Mouse (Mus musculus) heart, adult 11 months (tissue): ENCODE data around the gene Mlx.
"Not testable (repeated sequence)": the region's sequence is repeated elsewhere in the genome, so short reads cannot be mapped to it uniquely, and the experiment has no call there.

Source experiments
- DNase-seq: peaks from one replicate; pipeline ENCODE4 v3.0.0; 2022

Gene Mlx

DNA sequence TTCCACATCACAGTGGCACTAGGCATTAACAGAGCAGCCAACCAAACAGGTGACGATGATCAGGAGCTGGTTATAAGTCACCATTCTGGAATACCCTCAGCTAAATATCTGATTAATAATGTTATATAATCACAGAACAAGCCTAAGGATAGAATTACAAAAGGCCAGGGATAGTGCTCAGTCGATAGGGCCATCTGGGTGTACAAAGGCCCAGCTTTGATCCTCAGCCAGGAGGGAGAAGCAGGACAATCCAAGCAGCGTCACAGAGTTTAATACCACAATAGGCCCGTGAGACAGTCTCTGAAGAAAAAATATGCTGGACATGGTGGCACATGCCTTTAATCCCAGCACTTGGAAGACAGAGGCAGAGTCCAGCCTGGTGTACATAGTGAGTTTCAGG is 22.3 kb downstream of the Mlx start:
- DNase-seq, result peak; percentile 82

DNA sequence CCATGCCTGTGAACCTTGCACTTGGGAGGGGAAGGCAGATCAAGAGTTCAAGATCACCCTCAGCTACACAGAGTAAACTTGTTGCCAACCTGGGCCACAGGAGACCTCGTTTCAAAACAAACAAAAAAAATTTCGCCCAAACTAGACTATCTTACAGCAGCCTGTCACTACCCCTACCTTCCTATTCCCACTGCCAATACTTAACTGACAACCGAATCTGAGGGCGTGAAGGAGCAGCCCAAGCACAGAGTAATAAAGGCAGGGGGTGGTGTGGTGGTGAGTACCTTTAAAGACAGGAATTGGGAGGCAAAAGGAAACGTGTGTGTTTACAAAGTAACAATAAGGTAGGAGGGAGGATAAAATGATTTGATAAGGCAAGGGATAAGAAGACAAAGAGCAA is 23.6 kb downstream of the Mlx start:
- DNase-seq, result peak; percentile 85

DNA sequence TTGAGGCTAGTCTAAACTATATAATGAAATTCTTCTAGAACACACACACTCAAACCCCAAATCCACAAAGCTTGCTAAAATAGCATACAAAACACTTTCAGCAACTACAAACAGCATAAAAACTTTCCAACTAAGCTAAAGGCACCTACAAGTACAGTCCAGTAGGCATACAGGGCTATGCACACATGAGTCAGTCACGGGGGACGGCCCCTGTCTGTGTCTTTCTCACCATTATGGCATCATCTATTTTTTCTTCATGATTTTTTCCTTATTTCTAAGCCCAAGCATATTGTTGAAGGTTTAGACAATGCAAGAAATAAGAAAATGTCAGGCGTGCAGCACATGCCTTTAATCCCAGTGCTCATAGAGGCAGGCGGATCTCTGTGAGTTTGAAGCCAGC is 24.1 kb downstream of the Mlx start:
- DNase-seq, result no peak

DNA sequence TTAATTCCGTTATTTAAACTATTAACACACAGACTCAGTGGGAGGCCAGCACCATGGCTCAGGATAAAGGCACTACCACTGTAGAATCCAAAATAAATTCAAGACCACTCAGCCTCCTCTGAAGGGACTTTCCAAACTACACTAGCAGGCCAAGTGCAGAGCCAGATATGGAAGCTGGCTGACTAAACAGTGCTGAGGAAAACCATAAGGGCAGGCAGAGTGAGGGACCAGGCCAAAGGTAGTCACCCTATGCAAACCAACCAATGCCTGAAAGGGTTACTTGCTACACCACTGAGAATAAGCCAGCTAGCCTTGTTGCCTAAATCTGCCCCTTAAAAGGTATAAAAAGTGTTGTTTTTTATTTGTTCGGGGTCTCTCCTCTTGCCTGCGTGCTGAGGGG is 25.1 kb downstream of the Mlx start:
- DNase-seq, result no peak

DNA sequence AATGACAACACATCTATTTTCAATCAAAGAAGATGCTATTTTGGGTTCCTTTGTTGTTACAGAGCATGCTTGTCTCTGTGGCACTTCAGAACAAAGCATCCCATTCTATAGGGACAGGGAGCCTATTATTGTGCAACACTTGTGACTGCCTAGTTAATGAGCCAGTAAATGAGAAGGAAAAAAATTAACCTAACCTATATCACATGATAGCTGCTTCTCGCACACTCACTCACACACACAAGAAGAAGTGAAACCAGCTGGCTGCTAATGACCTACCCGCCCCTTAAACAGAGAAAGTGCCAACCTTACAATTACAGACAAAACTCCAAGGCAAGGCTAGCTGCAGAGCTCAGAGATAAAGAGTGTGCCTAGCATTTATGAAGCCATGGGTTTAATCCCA is 28.5 kb downstream of the Mlx start:
- DNase-seq, result peak; percentile 90

DNA sequence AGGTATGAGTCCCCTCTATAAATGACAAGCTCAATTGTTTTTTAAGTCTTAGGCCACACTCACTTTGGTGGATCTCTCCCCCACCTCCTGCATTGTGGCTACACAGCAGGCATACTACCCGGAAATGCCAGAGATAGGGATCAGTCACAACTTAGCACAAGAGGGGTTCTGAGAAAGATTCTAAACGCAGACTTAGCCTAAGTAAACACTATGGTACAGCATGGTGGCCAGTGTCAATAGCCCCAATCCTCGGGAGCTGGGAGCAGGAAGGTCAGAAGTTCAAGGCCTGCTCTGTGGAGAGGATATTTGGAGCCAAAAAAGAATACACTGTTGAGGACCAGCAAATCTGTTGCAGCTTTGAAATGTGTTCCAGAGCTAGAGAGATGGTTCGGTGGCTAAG is 31.0 kb downstream of the Mlx start:
- peak; percentile 88 for DNase-seq

DNA sequence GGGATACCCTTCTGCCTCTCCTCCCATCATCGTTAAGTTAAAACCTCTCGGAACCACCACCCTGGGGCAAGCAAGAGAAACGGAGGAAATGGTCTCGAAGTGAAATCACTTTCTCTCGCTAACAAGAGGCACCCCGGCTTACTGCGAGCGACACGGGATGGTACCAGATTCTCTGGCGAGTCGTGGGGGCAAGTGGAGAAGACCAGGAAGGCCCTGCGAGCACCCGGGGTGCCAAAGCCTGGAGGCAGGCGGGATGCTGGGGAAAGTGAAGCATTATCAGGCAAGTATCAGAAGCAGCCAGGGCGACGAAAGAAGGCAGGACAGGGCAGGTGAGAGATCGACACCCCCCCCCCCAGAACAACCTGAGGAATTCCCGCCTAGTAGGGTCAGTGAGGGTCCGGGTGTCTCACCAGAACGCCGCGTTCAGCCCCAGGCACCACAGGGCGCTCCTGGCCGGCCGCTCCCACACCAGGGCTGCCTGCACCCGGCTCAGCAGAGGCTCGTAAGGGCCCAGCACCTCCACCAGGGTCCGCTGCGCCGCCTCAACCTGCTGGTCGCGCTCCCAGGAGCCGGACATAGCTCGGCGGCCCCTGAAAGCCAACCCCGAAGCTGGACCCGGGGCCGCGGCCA is 32.2 kb downstream of the Mlx start:
- DNase-seq, result no peak

DNA sequence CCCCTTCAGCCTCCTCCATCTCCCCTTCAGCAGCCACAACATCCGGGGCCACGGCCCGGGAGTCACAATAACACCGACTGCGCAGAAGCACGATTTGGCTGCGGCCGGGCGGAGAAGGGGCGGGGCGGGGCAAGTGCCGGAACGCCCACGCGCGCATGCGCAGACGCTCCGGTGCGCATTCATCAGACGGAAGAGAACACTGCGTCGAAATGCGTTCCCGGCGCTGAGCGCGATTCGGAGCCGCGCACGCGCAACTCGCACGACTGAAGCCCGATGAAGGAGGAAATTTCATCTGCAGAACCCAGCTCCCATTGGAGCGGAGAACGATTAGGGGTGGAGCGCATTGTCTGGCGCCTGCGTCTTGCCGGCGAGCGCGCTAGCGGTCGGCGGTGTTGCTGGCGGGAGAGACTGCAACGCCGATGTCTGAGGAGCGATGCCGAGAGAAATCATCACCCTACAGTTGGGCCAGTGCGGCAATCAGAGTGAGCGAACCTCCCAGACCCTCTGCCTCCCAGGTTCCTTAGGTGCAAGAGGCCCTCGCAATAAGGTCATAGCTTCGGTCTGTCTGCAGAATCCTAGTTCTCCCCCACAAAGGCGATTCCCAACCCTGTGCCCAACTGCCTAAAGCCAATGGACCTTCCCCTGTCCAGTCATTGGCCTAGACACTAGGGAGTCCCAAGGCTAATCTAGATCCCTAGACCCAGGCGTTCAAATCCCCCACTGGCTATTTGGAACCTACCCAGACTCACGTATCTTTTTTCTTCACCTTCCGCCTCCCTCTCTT is 32.9 kb downstream of the Mlx start, which contains the start of the genes Retreg3 and Tubg1:
Gene Retreg3, minus strand, starts transcription at position 133 of the 784 bp plus-strand sequence.
Gene Tubg1, plus strand, starts transcription at position 178 of the 784 bp plus-strand sequence.
- peak; percentile 100 for DNase-seq

DNA sequence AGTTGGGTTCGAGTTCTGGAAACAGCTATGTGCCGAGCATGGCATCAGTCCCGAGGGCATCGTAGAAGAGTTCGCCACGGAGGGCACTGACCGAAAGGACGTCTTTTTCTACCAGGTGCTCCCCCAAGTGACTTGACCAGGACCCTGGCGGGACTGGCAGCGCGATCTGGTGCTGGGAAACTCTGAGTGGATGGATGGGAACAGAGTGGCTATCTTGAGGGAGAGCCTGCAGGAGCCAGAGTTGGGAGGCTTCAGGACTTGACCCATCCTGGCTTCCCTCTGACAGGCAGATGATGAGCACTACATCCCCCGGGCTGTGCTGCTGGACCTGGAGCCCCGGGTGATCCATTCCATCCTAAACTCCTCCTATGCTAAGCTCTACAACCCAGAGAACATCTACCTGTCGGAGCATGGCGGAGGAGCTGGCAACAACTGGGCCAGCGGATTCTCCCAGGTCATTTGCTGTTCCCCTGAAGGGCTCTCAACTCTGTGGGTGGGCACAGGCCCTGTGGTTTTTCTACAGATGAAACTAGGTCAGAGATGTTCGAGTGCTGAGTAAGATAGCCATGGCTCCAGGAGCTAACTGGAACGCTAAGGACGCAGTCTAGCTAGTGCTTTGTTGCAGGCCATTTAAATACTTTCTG is 33.6 kb downstream of the Mlx start:
- no peak for DNase-seq

DNA sequence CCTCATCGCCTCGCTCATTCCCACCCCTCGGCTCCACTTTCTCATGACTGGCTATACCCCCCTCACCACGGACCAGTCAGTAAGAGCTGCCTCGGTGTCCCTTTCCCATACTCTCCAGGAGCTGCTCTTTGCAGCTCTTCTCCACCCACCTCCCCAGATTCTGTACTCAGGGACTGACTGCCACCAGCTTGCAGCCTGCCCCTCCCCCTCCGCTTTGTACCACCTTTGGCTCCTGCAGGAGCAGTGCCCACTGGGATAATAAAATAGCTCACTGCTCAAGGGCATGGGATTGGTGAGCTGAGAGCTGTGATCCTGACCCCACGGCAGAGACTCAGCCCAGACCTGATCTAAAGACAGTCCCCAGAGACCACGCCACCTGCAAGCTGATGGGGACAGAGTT is 37.4 kb downstream of the Mlx start:
- not testable (repeated sequence) for DNase-seq

DNA sequence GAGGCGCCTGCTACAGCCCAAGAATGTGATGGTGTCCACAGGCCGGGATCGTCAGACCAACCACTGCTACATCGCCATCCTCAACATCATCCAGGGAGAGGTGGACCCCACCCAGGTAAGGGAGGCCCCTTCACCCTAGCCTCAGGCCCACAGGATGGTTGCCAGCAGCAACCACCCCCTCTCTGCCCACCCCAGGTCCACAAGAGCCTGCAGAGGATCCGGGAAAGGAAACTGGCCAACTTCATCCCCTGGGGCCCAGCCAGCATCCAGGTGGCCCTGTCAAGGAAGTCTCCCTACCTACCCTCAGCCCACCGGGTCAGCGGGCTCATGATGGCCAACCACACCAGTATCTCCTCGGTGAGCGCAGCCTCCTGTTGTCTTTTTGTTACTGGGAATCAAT is 37.9 kb downstream of the Mlx start:
- peak; percentile 91 for DNase-seq

DNA sequence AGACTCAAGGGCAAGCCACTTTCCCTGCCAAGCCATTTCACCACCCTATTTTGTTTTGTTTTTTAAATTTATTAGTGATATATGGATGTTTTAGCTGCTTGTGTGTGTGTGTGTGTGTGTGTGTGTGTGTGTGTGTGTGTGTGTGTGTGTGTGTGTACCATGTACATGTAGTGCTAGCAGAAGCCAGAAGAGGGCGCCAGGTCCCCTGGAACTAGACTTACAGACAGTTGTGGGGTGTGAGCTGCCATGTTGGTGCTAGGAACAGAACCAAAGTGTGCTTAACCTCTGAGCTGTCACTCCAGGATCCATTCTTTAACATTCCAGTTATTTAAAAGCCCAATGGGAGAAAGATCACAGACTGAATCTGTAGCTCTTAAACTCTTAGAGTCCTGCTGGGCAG is 40.0 kb downstream of the Mlx start:
- DNase-seq, result no peak

DNA sequence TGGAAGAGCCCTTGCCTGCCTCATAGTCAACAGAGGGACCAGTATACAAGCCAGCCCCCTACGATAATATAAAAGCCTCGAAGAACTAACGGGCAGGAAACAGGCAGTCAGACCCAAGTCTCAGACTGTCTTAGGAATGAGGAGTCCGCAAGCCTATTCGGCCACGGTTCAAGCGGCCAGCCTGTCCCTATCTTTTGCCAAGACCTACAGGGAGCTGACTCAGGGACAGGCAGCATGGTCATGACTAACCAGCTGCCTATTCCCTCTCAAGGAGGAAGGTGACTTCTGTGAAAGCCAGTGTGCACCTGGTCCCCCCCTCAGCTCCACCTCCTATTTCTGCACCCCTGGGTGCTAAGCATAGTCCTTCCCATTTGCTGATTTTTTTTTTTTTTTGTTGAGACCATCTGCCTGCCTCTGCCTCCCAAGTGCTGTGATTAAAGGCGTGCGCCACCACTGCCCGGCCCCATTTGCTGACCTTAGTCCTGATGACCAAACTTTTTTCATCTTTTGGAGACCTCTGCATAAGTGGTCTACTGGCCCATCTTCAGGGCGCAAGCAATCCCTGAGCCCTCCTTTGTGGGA is 42.0 kb downstream of the Mlx start:
- DNase-seq, result peak; percentile 93

DNA sequence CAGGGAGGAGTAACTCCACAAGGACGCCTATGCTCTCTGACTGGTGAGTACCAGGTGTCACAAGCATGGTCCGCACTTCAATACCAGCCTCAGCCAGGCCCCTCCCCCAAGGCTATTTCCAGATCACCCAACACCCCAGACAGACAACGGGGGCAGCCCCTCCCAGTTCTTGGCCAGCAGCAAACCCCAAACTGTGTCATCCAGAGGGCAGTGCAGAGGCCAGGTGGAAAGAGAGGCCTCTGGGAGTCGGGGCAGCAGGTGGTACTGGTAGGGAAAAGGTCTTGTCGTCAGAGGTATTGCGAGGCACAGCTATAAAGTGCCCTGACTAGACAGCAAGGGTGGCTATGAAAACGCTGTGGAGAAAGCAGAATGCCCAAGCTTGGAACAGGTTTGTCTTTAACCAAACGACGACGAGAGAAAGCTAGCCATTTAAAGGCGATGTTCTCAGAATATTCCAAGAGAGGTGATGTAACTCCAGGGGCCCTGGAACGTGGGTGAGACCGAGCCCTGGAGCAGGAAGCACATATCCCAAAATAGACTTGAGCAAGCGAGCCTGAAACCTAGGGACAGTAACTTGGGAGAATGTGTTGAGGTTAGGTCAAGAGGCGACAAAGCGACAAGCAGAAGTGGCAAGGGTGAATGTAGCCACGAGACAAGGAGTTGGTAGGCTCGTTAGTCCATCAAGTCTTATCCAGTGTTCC is 43.1 kb downstream of the Mlx start:
- DNase-seq, result peak; percentile 98

DNA sequence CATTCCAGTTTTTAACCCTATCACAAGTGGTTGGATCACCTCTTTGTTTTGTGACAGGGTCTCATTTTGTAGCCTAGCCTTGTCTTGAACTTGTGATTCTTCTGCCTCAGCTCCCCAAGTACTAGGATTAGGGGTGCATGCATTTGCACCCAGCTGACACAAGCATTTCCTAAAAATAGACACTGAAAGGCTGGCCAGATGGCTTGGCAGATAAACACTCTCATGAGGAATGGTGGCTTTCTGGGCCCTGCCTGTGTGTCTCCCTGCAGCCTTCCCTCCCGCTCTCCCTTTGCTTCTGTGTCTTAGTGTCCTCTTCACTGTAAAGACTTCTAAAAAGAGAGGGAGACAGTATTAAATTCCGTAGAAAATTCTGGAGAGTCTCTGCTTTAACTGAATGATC is 44.1 kb downstream of the Mlx start:
- no peak for DNase-seq

DNA sequence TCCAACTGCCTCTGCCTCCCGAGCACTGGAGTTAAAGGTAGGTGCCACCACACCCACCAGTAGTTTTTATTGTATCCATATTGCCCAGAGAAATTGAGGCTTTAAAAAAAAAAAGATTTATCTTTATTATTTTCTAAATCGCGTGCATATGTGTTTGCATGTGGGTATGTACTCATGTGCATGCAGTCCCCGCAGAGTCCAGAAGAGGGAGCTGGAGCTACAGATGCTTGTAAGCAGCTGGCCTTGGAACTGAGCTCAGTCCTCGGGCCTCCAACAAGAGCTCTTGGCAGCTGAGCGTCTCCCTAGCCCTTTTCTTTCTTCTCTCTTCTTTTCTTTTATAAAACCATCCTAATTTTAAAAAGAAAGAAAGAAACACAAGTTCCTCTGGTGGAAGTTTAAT is 44.6 kb downstream of the Mlx start:
- DNase-seq, result no peak

DNA sequence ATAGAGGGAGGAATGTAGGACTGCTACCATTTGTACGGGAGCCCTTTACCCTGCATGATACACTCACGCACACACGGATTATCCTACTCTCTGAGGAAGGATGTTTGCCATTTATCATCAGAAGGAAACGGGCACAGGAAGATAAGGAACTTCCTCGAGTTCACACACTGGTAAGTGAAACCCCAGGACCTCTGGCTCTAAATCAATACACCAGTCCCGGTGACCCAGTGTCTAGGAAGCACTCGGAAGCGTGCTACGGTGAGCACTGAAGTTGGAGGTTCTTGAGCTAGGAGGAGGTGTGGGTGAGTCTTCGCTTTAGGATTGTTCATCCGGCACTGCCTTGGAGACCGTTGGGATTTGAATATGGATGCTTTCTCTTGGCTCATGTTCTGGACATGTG is 46.0 kb downstream of the Mlx start:
- DNase-seq, result no peak

DNA sequence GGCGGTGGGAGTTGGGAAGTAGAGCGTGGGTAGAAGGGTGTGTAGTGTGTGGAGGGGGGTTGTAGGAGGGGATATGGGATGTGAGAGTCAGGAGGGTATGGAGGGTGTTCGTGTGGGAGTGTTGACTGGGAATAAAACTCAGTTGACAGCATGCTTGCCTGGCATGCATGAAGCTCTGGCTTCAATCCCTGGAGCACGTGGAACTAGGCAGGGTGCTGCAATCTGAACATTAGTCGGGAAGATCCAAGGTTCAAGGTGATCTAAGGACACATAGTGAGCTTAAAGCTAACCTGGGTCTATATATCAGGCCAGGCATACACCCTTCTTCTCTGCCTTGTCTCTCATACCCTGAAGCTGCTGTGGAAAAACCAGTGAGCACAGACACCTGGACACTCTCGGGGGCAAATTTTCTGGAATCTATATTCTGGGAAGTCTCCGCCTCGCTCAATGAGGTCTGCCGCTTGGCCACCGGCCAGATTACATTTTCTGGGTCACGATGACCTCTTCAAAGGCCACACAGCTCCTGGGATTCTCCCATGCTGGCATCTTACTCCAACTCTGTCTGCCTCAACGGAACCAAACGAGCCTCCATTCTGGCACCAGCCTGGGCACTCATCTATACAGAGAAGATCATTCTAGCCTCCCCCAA is 47.3 kb downstream of the Mlx start:
- DNase-seq, result no peak

DNA sequence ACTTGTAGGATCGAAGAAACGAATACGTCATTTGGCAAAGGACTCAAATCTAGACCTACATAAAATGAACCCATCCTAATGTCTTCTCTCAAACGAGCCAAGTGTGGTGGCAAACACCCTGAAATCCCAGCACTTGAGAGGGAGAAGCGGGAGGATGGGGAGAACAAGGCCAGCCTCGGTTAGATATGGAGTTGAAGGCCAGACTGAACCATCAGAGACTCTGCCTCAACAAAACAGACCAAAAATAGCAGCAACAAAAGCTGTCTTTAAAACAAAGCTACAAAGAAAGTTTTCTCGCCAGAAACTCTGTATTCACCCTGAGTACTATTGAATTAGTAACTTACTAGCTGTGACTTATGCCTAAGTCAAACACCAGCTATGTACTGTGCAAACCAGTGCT is 49.9 kb downstream of the Mlx start:
- no peak for DNase-seq

DNA sequence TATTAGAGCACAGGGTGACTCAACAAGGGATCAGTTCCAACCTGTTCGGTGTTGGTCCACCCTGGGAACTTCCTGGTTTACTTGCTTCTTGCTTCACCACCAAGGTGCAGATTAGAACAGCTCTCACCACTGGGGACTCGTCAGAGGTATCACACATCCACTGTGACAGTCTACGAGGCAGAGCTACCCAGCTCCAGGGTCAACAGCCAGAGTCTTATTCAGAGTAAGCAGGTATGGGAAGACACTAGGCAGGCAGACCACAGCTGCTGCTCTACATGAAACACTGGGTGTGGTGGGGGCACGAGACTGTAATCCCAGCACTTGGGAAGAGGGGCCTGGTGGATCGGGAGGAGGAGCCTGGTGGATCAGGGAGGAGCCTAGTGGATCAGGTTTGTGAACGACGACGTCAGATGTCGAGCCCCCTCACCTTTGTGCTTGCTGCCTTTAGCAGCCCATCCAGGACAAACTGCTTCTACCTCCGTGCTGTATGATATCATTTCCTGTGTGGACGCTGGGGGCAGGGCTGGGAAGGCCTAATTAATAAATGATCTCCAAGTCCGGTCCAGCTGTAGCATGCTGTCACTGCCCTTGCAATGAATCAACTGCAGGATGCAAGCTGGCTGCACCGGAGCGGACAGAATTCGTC is 51.6 kb downstream of the Mlx start:
- peak; percentile 92 for DNase-seq

DNA sequence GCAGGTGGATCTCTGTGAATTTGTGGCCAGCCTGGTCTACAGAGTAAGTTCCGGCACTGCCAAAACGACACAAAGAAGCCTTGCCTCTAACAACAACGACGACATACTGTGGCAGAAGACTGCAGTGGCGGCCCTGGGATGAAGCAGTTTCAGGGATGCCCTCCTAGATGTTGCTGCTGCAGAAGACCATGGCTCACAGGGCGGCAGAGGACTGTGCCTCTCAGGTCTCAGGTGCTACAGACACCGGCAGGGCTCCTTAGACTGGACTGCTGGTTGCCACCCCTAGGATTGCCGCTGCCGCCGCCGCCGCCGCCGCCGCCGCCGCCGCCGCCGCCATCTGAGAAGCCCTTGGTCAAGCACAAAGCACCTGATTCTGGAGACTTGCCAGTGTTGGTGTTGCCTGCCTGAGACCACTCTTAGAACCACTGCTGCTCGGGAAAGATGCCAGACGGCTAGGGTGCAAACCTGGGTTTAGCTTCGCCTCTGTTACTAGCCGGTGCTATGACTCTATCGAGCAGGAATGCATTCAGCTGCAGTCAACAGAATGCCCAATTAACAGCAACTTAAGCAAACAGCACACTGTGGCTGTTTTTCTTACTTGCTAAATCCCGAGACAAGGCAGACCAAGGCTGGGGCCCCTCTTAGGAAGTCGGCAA is 53.2 kb downstream of the Mlx start:
- DNase-seq, result peak; percentile 92
